ENCODE assay signal across 13 mouse cellular contexts in the genomic region with DNA sequence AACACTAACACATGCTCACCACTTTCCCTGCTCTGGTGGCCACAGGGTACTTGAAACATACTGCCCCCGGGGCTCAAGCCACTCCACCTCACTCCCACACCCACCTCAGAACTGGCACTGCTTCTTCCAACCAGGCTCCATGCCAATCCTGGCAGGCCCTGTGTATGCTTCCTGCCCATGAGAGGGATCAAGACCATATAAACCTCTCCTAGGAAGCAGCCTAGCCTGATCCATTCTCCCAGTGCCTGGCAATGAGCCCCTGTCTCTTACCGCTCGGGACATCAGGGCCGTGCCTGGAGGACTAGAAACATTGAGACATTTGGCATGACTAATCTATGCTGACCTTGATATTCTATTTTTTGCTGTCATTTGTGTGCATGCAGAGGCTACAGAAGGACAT. TPM values are rescaled to one million over a fixed set of nuclear protein-coding genes. Genes with fewer than 3 reads are reported as not detected.
DNase-seq lines count a peak whose midpoint lies in the region; ATAC-seq and TF ChIP-seq lines count a peak whose summit lies in the region.
"Had no signal": no experiment of that assay in that cellular context is flagged by ENCODE, and none has a peak within 500 bp of the region (broad histone marks: within the 10 kb centered on the region; RNA-seq: fewer than 3 reads in every experiment).

No protein-coding gene starts in this region.

- intact Hi-C loops in heart, postnatal 36 days (cut with DNase I) = loop anchor here (5.0 kb wide), 1 partner anchor 49 kb away; no protein-coding TSS in a partner anchor

- H3K4me3 ChIP-seq in lung, adult 2 months (replicated peaks; ENCODE audit: extremely low read depth, low read depth, low read length) = no peak overlapping the region
- H3K4me3 ChIP-seq in cerebellum, adult 2 months (replicated peaks; ENCODE audit: insufficient read depth, low read depth, low read length) = no peak overlapping the region
- H3K4me3 ChIP-seq in neural tube, embryonic 15.5 days (replicated peaks) = no peak overlapping the region
- H3K4me3 ChIP-seq: embryonic facial prominence, embryonic 12.5 days; forebrain, embryonic 12.5 days; liver, embryonic 12.5 days had no signal

- no peaks in the 10 kb centered on the region for H3K27me3 ChIP-seq in cerebellum, adult 2 months (ENCODE audit: control insufficient read depth, insufficient read depth, low read length)
- no peaks in the 10 kb centered on the region for H3K27me3 ChIP-seq in neural tube, embryonic 15.5 days (replicated peaks)
- H3K27me3 ChIP-seq: embryonic facial prominence, embryonic 12.5 days; forebrain, embryonic 12.5 days had no signal

- ATAC-seq in neural tube, embryonic 15.5 days (ENCODE audit: low FRiP score) = no peak
- ATAC-seq: liver, embryonic 12.5 days had no signal

- 61% methylated on average over 4 of the region's 4 CpGs for WGBS in lung, adult 2 months
- 27% methylated on average over 4 of the region's 4 CpGs for WGBS in cerebellum, adult 2 months
- WGBS in neural tube, embryonic 15.5 days = 74% methylated on average over 4 of the region's 4 CpGs

- H3K36me3 ChIP-seq in neural tube, embryonic 15.5 days = no peaks in the 10 kb centered on the region
- H3K36me3 ChIP-seq: embryonic facial prominence, embryonic 12.5 days; forebrain, embryonic 12.5 days; liver, embryonic 12.5 days had no signal

- no peak for TF ChIP-seq POLR2A in lung, adult 2 months (IDR thresholded peaks at IDR 0.05; ENCODE audit: borderline replicate concordance, extremely low read depth, low read depth, low read length)
- no peak for TF ChIP-seq POLR2A in cerebellum, adult 2 months (IDR thresholded peaks at IDR 0.05; ENCODE audit: borderline replicate concordance, insufficient read depth, low read length)

- DNase-seq in adrenal gland, adult (ENCODE audit: inconsistent age in 2 of 2, low spot score in 1 of 2) = peak; percentile 61 to 82
- DNase-seq in adrenal gland, postnatal 4 days (ENCODE audit: low spot score in 2 of 2) = no peak
- DNase-seq in lung, adult 18-20 months = peak; percentile 2 to 6
- no peak for DNase-seq in lung, adult 2 months
- DNase-seq in cerebellum, adult 2 months = peak; percentile 38 to 54
- peak; percentile 17 to 21 for DNase-seq in heart, postnatal 36 days
- DNase-seq in spleen, postnatal 36 days (ENCODE audit: low spot score in 2 of 2) = no peak
- DNase-seq: spleen, adult 18-20 months; thymus, adult 18-20 months had no signal

- no peak for TF ChIP-seq CTCF in lung, adult 2 months (IDR thresholded peaks at IDR 0.05; ENCODE audit: insufficient read depth, low read length)
- TF ChIP-seq CTCF in cerebellum, adult 2 months (IDR thresholded peaks at IDR 0.05; ENCODE audit: borderline replicate concordance, insufficient read depth, low read depth, low read length) = no peak

- no peak overlapping the region for H3K27ac ChIP-seq in cerebellum, adult 2 months (ENCODE audit: insufficient read depth, low read length)
- H3K27ac ChIP-seq in neural tube, embryonic 15.5 days (replicated peaks) = no peak overlapping the region
- H3K27ac ChIP-seq: embryonic facial prominence, embryonic 12.5 days; forebrain, embryonic 12.5 days; liver, embryonic 12.5 days had no signal

- no peaks in the 10 kb centered on the region for H3K4me1 ChIP-seq in lung, adult 2 months (ENCODE audit: control insufficient read depth, insufficient read depth, low read length)
- peaks cover 6% of the 10 kb centered on the region for H3K4me1 ChIP-seq in cerebellum, adult 2 months (ENCODE audit: control insufficient read depth, insufficient read depth, low read length)
- no peaks in the 10 kb centered on the region for H3K4me1 ChIP-seq in neural tube, embryonic 15.5 days
- H3K4me1 ChIP-seq: embryonic facial prominence, embryonic 12.5 days; forebrain, embryonic 12.5 days; liver, embryonic 12.5 days had no signal

- no peak overlapping the region for H3K9ac ChIP-seq in neural tube, embryonic 15.5 days (replicated peaks)
- H3K9ac ChIP-seq: embryonic facial prominence, embryonic 12.5 days; forebrain, embryonic 12.5 days; liver, embryonic 12.5 days had no signal

- no peaks in the 10 kb centered on the region for H3K9me3 ChIP-seq in neural tube, embryonic 15.5 days (replicated peaks)
- H3K9me3 ChIP-seq: embryonic facial prominence, embryonic 12.5 days; forebrain, embryonic 12.5 days; liver, embryonic 12.5 days had no signal

- no peak overlapping the region for H3K4me2 ChIP-seq in neural tube, embryonic 15.5 days
- H3K4me2 ChIP-seq: embryonic facial prominence, embryonic 12.5 days; forebrain, embryonic 12.5 days; liver, embryonic 12.5 days had no signal

RNA-seq across cellular contexts. Expression of a gene that starts 26.9 kb away (rescaled TPM):
- 10 to 100 TPM; 18.0 to 19.5 TPM for total RNA-seq in adrenal gland, postnatal 4 days (2021)
- 2.5 and 4.2 TPM in 2 replicates for polyA plus RNA-seq in lung, adult 2 months (2012; rRNA removed)
- polyA plus RNA-seq in cerebellum, adult 2 months (2012; rRNA removed) = 10.0 and 10.9 TPM in 2 replicates
- 10 to 100 TPM; 20.8 to 21.4 TPM for total RNA-seq in heart, postnatal 36 days (2021)
- polyA plus RNA-seq in neural tube, embryonic 15.5 days (2015; fragmentation: Nextera tagmentation; extraction: Ambion mirVana) = 5.4 and 5.7 TPM in 2 replicates

Comparison
In these comparisons a context has a peak if more than half of its experiments do, and no peak if none do; other contexts are left out.
1. DNase-seq: peak in adrenal gland, adult (2 of 2), lung, adult 18-20 months (2 of 2), cerebellum, adult 2 months (2 of 2) and heart, postnatal 36 days (2 of 2); none in adrenal gland, postnatal 4 days (0 of 2), lung, adult 2 months (single experiment) and spleen, postnatal 36 days (0 of 2).